Mouse (Mus musculus) myocyte (in vitro differentiated cells): ENCODE measurements around the gene Stra6. TPM values are rescaled to one million over a fixed set of nuclear protein-coding genes. Genes with fewer than 3 reads are reported as not detected.

Experiments
- H3K27me3 ChIP-seq: one replicate; pipeline ENCODE4 v1.6.1; 2011; ENCODE audit not compliant: control insufficient read depth, insufficient read depth, insufficient read length
- H3K36me3 ChIP-seq: one replicate; pipeline ENCODE4 v1.6.1; 2011; ENCODE audit not compliant: control insufficient read depth, insufficient read depth
- H3K4me2 ChIP-seq: one replicate; pipeline ENCODE4 v1.6.1; 2011; ENCODE audit warnings: low read depth, control low read depth
- H3K4me3 ChIP-seq: one replicate; pipeline ENCODE4 v1.5.1; 2011; ENCODE audit warnings: mild to moderate bottlenecking, control low read depth, moderate library complexity
- H3K79me2 ChIP-seq: one replicate; pipeline ENCODE4 v1.6.1; 2011; ENCODE audit not compliant: control insufficient read depth, insufficient read depth
- H3ac ChIP-seq: one replicate; pipeline ENCODE4 v1.6.1; 2011; ENCODE audit not compliant: control insufficient read depth, insufficient read length
- CEBPB ChIP-seq: IDR thresholded peaks from 2 replicates; pipeline ENCODE4 v1.6.1; 2011; ENCODE audit warnings: mild to moderate bottlenecking, moderate library complexity; ENCODE audit not compliant: poor library complexity, insufficient read depth, severe bottlenecking
- E2F4 ChIP-seq: IDR thresholded peaks from one replicate; pipeline ENCODE4 v1.6.1; 2011; ENCODE audit warnings: mild to moderate bottlenecking, control low read depth, moderate library complexity; ENCODE audit not compliant: insufficient read depth
- MAX ChIP-seq: IDR thresholded peaks from one replicate; pipeline ENCODE4 v1.6.1; 2011; ENCODE audit warnings: low read depth, mild to moderate bottlenecking, control low read depth
- MYOD1 ChIP-seq, 3 experiments: IDR thresholded peaks; one replicate each; pipeline ENCODE4 v1.6.1; 2011; ENCODE audit warnings: control low read depth in 2 of 3, low read depth in 2 of 3, mild to moderate bottlenecking in 2 of 3, moderate library complexity in 1 of 3; ENCODE audit not compliant: insufficient read length in 2 of 3, control insufficient read depth in 1 of 3
- MYOG ChIP-seq, 3 experiments: IDR thresholded peaks; one replicate each; pipeline ENCODE4 v1.6.1; 2011; ENCODE audit warnings: control low read depth in 2 of 3, low read depth in 2 of 3, mild to moderate bottlenecking in 2 of 3; ENCODE audit not compliant: insufficient read length in 2 of 3, control insufficient read depth in 1 of 3, insufficient read depth in 1 of 3
- POLR2A ChIP-seq: IDR thresholded peaks from one replicate; pipeline ENCODE4 v1.6.1; 2011; ENCODE audit warnings: low read depth, mild to moderate bottlenecking, control low read depth, moderate library complexity; ENCODE audit not compliant: insufficient read length
- POLR2AphosphoS2 ChIP-seq: IDR thresholded peaks from one replicate; pipeline ENCODE4 v1.6.1; 2011; ENCODE audit warnings: low read depth, control low read depth; ENCODE audit not compliant: insufficient read length
- REST ChIP-seq: IDR thresholded peaks from one replicate; pipeline ENCODE4 v1.6.1; 2011; ENCODE audit warnings: mild to moderate bottlenecking, control low read depth, moderate library complexity; ENCODE audit not compliant: insufficient read depth, insufficient read length
- SRF ChIP-seq: IDR thresholded peaks from one replicate; pipeline ENCODE4 v1.6.1; 2011; ENCODE audit warnings: low read depth; ENCODE audit not compliant: control insufficient read depth, insufficient read length
- TCF12 ChIP-seq: IDR thresholded peaks from one replicate; pipeline ENCODE4 v1.6.1; 2011; ENCODE audit warnings: mild to moderate bottlenecking, control low read depth; ENCODE audit not compliant: poor library complexity, insufficient read depth, severe bottlenecking
- TCF3 ChIP-seq: IDR thresholded peaks from one replicate; pipeline ENCODE4 v1.6.1; 2011; ENCODE audit warnings: low read depth, control low read depth; ENCODE audit not compliant: insufficient read length
- USF1 ChIP-seq: IDR thresholded peaks from one replicate; pipeline ENCODE4 v1.6.1; 2011; ENCODE audit warnings: low read depth, mild to moderate bottlenecking, control low read depth, moderate library complexity
- polyA plus RNA-seq: library from polyadenylated mRNA; unstranded; fragments of >200 nt; fragmentation: generic; extraction: Trizol; gene quantifications from one replicate; pipeline ENCODE4 v1.2.1, GENCODE M21; 2012; ENCODE audit warnings: missing spikeins

The Stra6 gene
- polyA plus RNA-seq, 1 experiment, result 0.64 TPM

GRCm38 (mm10) chr9:58048621-58049020 is 15.0 kb upstream of the Stra6 start:
- no peak overlapping the region for H3K4me3 ChIP-seq
- no peak overlapping the region for H3ac ChIP-seq
- H3K4me2 ChIP-seq, result no peak overlapping the region
- H3K79me2 ChIP-seq, result no peaks in the 10 kb centered on the region
- no peaks in the 10 kb centered on the region for H3K36me3 ChIP-seq
- TF ChIP-seq POLR2A, result no peak
- no peak for TF ChIP-seq SRF
- TF ChIP-seq TCF3, result no peak
- TF ChIP-seq TCF12, result no peak
- TF ChIP-seq POLR2AphosphoS2, result no peak
- no peak for TF ChIP-seq MYOG (IDR thresholded peaks at IDR 0.05; ENCODE audit: control insufficient read depth in 1 of 3, insufficient read depth in 1 of 3, insufficient read length in 2 of 3, low read depth in 2 of 3)
- TF ChIP-seq REST, result no peak
- no peak for TF ChIP-seq E2F4
- TF ChIP-seq CEBPB, result no peak
- TF ChIP-seq MYOD1 (IDR thresholded peaks at IDR 0.05; ENCODE audit: control insufficient read depth in 1 of 3, insufficient read length in 2 of 3, low read depth in 2 of 3), result no peak
- TF ChIP-seq USF1, result no peak
- TF ChIP-seq MAX, result no peak
- H3K27me3 ChIP-seq, result peaks cover 5% of the 10 kb centered on the region

GRCm38 (mm10) chr9:58049186-58049585 is 14.4 kb upstream of the Stra6 start:
- H3K4me3 ChIP-seq, result no peak overlapping the region
- no peak overlapping the region for H3ac ChIP-seq
- peaks cover 5% of the 10 kb centered on the region for H3K27me3 ChIP-seq
- H3K36me3 ChIP-seq, result no peaks in the 10 kb centered on the region
- H3K4me2 ChIP-seq, result no peak overlapping the region
- H3K79me2 ChIP-seq, result no peaks in the 10 kb centered on the region
- TF ChIP-seq TCF12 (no peak), REST (no peak), POLR2A (no peak), MYOD1 (IDR thresholded peaks at IDR 0.05; ENCODE audit: control insufficient read depth in 1 of 3, insufficient read length in 2 of 3, low read depth in 2 of 3) (no peak), E2F4 (no peak), SRF (no peak), MAX (no peak), POLR2AphosphoS2 (no peak), TCF3 (no peak), MYOG (IDR thresholded peaks at IDR 0.05; ENCODE audit: control insufficient read depth in 1 of 3, insufficient read depth in 1 of 3, insufficient read length in 2 of 3, low read depth in 2 of 3) (no peak), CEBPB (no peak), USF1 (no peak)

GRCm38 (mm10) chr9:58049861-58050260 is 13.7 kb upstream of the Stra6 start:
- TF ChIP-seq MYOD1 (IDR thresholded peaks at IDR 0.05; ENCODE audit: control insufficient read depth in 1 of 3, insufficient read length in 2 of 3, low read depth in 2 of 3) (no peak), TCF12 (no peak), TCF3 (no peak), SRF (no peak), MAX (no peak), CEBPB (no peak), E2F4 (no peak), POLR2A (no peak)
- no peaks in the 10 kb centered on the region for H3K36me3 ChIP-seq
- H3K79me2 ChIP-seq, result no peaks in the 10 kb centered on the region
- no peak overlapping the region for H3K4me2 ChIP-seq
- peaks cover 5% of the 10 kb centered on the region for H3K27me3 ChIP-seq
- no peak overlapping the region for H3K4me3 ChIP-seq
- no peak overlapping the region for H3ac ChIP-seq

- TF ChIP-seq SRF (no peak), TCF3 (no peak), TCF12 (no peak), E2F4 (no peak)
Measured at GRCm38 (mm10) chr9:58051937-58052336, 11.7 kb upstream of the Stra6 start.

GRCm38 (mm10) chr9:58053102-58053501 is 10.5 kb upstream of the Stra6 start:
- Histone ChIP-seq H3K4me2 (no peak overlapping the region), H3K36me3 (no peaks in the 10 kb centered on the region), H3K4me3 (no peak overlapping the region), H3K27me3 (peaks cover 6% of the 10 kb centered on the region), H3ac (no peak overlapping the region), H3K79me2 (no peaks in the 10 kb centered on the region)
- no peak for TF ChIP-seq TCF3
- TF ChIP-seq MAX, result no peak
- no peak for TF ChIP-seq POLR2AphosphoS2
- TF ChIP-seq E2F4, result no peak
- no peak for TF ChIP-seq POLR2A

More at GRCm38 (mm10) chr9:58051937-58052336, 11.7 kb upstream of the Stra6 start:
- peaks cover 5% of the 10 kb centered on the region for H3K27me3 ChIP-seq
- no peak overlapping the region for H3K4me3 ChIP-seq
- no peaks in the 10 kb centered on the region for H3K36me3 ChIP-seq
- no peaks in the 10 kb centered on the region for H3K79me2 ChIP-seq
- H3K4me2 ChIP-seq, result no peak overlapping the region
- no peak overlapping the region for H3ac ChIP-seq
